In the genomic region with DNA sequence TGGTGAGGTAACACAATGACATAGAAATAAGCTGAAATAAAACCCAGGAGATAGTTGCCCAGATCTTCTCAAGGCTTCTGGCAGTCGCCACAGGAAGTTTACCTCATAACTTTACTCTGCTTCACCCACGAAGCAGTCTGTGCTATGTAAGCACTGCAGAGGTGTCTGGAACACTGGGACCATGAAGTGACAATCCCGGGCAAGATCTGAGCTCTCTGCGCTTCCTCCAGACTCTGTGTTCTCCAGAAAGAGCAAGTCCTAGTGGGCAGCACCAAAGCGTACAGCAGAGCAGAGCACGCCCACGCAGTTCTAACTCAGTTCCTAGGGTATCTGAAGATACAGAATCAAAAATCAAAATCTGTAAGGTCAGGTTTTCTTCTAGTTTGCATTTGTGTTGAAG, we compare ENCODE assay signal across 30 mouse cellular contexts. TPM values are rescaled to one million over a fixed set of nuclear protein-coding genes. Genes with fewer than 3 reads are reported as not detected.
DNase-seq lines count a peak whose midpoint lies in the region; ATAC-seq and TF ChIP-seq lines count a peak whose summit lies in the region.
"Had no signal": no experiment of that assay in that cellular context is flagged by ENCODE, and none has a peak within 500 bp of the region (broad histone marks: within the 10 kb centered on the region; RNA-seq: fewer than 3 reads in every experiment).

No protein-coding gene starts in this region.

- H3K4me3 ChIP-seq in intestine, embryonic 16.5 days (ENCODE audit: low read length), result no peak overlapping the region
- H3K4me3 ChIP-seq in intestine, embryonic 15.5 days (replicated peaks), result no peak overlapping the region
- H3K4me3 ChIP-seq in embryonic fibroblast, embryonic 13.5 days (ENCODE audit: insufficient read depth, low read length), result peak overlapping the region; percentile 14; the same call in 1 of the 2 replicates
- no peak overlapping the region for H3K4me3 ChIP-seq in liver, embryonic 13.5 days (replicated peaks)
- H3K4me3 ChIP-seq in stomach, embryonic 15.5 days (replicated peaks), result 0 out of 2 replicates have a peak overlapping the region, but pooled peaks have one; percentile 8
- H3K4me3 ChIP-seq in midbrain, embryonic 11.5 days (ENCODE audit: low read depth, low read length), result no peak overlapping the region
- H3K4me3 ChIP-seq: embryonic facial prominence, embryonic 12.5 days; forebrain, embryonic 10.5 days; forebrain, embryonic 15.5 days; heart, embryonic 12.5 days; limb, embryonic 10.5 days; limb, embryonic 15.5 days; midbrain, embryonic 10.5 days; myocyte; neural tube, embryonic 12.5 days had no signal

- no peak for DNase-seq in liver, embryonic 13.5 days
- DNase-seq in layer of hippocampus, adult 8-10 months (ENCODE audit: low spot score in 2 of 2), result no peak
- no peak for DNase-seq in midbrain, embryonic 11.5 days (ENCODE audit: low spot score, missing footprints)
- DNase-seq: adrenal gland, postnatal 10 days; cerebellum, adult 11-12 months; cerebellum, adult 9-11 months; embryo, embryonic 11 days; gastrocnemius, postnatal 10 days; heart, postnatal 10 days; kidney, adult 2 months; layer of hippocampus, adult 9-11 months; lung, embryonic 14.5 days; right cerebral cortex, adult 18-20 months; thymus, adult 18-20 months; thymus, postnatal 25 days had no signal

- no peak for ATAC-seq in intestine, embryonic 16.5 days
- no peak for ATAC-seq in intestine, embryonic 15.5 days
- no peak for ATAC-seq in liver, embryonic 13.5 days (ENCODE audit: low read depth)
- no peak for ATAC-seq in stomach, embryonic 15.5 days (ENCODE audit: insufficient read depth, low FRiP score, low read depth)
- no peak for ATAC-seq in midbrain, embryonic 11.5 days (ENCODE audit: low FRiP score)
- ATAC-seq: forebrain, embryonic 15.5 days had no signal

- no peak for TF ChIP-seq POLR2A in embryonic fibroblast, embryonic 13.5 days (IDR thresholded peaks at IDR 0.05; ENCODE audit: low read depth, low read length)

- no peak overlapping the region for H3K9ac ChIP-seq in intestine, embryonic 16.5 days (ENCODE audit: low read depth, low read length)
- no peak overlapping the region for H3K9ac ChIP-seq in intestine, embryonic 15.5 days
- no peak overlapping the region for H3K9ac ChIP-seq in liver, embryonic 13.5 days
- no peak overlapping the region for H3K9ac ChIP-seq in stomach, embryonic 15.5 days
- H3K9ac ChIP-seq in midbrain, embryonic 11.5 days (ENCODE audit: low read length), result no peak overlapping the region
- H3K9ac ChIP-seq: embryonic facial prominence, embryonic 12.5 days; forebrain, embryonic 15.5 days; heart, embryonic 12.5 days; hindbrain, embryonic 14.5 days; limb, embryonic 15.5 days; lung, embryonic 14.5 days; neural tube, embryonic 12.5 days had no signal

- no peak for TF ChIP-seq CTCF in embryonic fibroblast, embryonic 13.5 days (IDR thresholded peaks at IDR 0.05; ENCODE audit: borderline replicate concordance, insufficient read depth, low read length)

- peaks cover 3% of the 10 kb centered on the region; the same call in 1 of the 2 replicates for H3K4me1 ChIP-seq in intestine, embryonic 16.5 days (ENCODE audit: control insufficient read depth, insufficient read depth, low read length)
- peaks cover 6% of the 10 kb centered on the region; the same call in 1 of the 2 replicates for H3K4me1 ChIP-seq in intestine, embryonic 15.5 days (replicated peaks)
- H3K4me1 ChIP-seq in embryonic fibroblast, embryonic 13.5 days (ENCODE audit: control insufficient read depth, insufficient read depth, low read length), result no peaks in the 10 kb centered on the region
- peaks cover 73% of the 10 kb centered on the region for H3K4me1 ChIP-seq in liver, embryonic 13.5 days (replicated peaks)
- peaks cover 4% of the 10 kb centered on the region; the same call in 1 of the 2 replicates for H3K4me1 ChIP-seq in stomach, embryonic 15.5 days
- H3K4me1 ChIP-seq in midbrain, embryonic 11.5 days (ENCODE audit: control insufficient read depth, insufficient read depth, low read length), result peaks cover 7% of the 10 kb centered on the region; the same call in 1 of the 2 replicates

- H3K4me2 ChIP-seq in intestine, embryonic 16.5 days (ENCODE audit: low read depth, low read length), result peak overlapping the region; percentile 47
- H3K4me2 ChIP-seq in intestine, embryonic 15.5 days (replicated peaks), result no peak overlapping the region; the same call in 1 of the 2 replicates
- peak overlapping the region; percentile 42 for H3K4me2 ChIP-seq in liver, embryonic 13.5 days
- 0 out of 2 replicates have a peak overlapping the region, but pooled peaks have one; percentile 11 for H3K4me2 ChIP-seq in stomach, embryonic 15.5 days
- no peak overlapping the region for H3K4me2 ChIP-seq in midbrain, embryonic 11.5 days
- H3K4me2 ChIP-seq: embryonic facial prominence, embryonic 12.5 days; forebrain, embryonic 15.5 days; hindbrain, embryonic 14.5 days; limb, embryonic 15.5 days; lung, embryonic 14.5 days; neural tube, embryonic 12.5 days had no signal

- H3K36me3 ChIP-seq in intestine, embryonic 16.5 days (ENCODE audit: control insufficient read depth, insufficient read depth, low read length), result no peaks in the 10 kb centered on the region
- no peaks in the 10 kb centered on the region for H3K36me3 ChIP-seq in intestine, embryonic 15.5 days
- no peaks in the 10 kb centered on the region for H3K36me3 ChIP-seq in liver, embryonic 13.5 days
- no peaks in the 10 kb centered on the region for H3K36me3 ChIP-seq in stomach, embryonic 15.5 days
- H3K36me3 ChIP-seq in midbrain, embryonic 11.5 days (ENCODE audit: control insufficient read depth, insufficient read depth, low read length), result no peaks in the 10 kb centered on the region
- H3K36me3 ChIP-seq: embryonic facial prominence, embryonic 12.5 days; forebrain, embryonic 10.5 days; forebrain, embryonic 15.5 days; heart, embryonic 12.5 days; limb, embryonic 10.5 days; limb, embryonic 15.5 days; midbrain, embryonic 10.5 days; neural tube, embryonic 12.5 days had no signal

- peaks cover 4% of the 10 kb centered on the region; the same call in 1 of the 2 replicates for H3K27me3 ChIP-seq in intestine, embryonic 16.5 days (replicated peaks; ENCODE audit: control insufficient read depth, insufficient read depth, low read length)
- H3K27me3 ChIP-seq in intestine, embryonic 15.5 days (replicated peaks), result 0 out of 2 replicates have a peak, but pooled peaks cover 9% of the 10 kb centered on the region
- H3K27me3 ChIP-seq in liver, embryonic 13.5 days, result peaks cover 20% of the 10 kb centered on the region
- peaks cover 10% of the 10 kb centered on the region; the same call in 1 of the 2 replicates for H3K27me3 ChIP-seq in stomach, embryonic 15.5 days (replicated peaks)
- H3K27me3 ChIP-seq in midbrain, embryonic 11.5 days (ENCODE audit: control insufficient read depth, insufficient read depth, low read length), result peaks cover 29% of the 10 kb centered on the region

- H3K9me3 ChIP-seq in intestine, embryonic 16.5 days (ENCODE audit: control insufficient read depth, low read length), result no peaks in the 10 kb centered on the region
- no peaks in the 10 kb centered on the region for H3K9me3 ChIP-seq in intestine, embryonic 15.5 days
- no peaks in the 10 kb centered on the region for H3K9me3 ChIP-seq in liver, embryonic 13.5 days (replicated peaks)
- no peaks in the 10 kb centered on the region for H3K9me3 ChIP-seq in stomach, embryonic 15.5 days
- H3K9me3 ChIP-seq in midbrain, embryonic 11.5 days (ENCODE audit: control insufficient read depth, low read length), result no peaks in the 10 kb centered on the region
- H3K9me3 ChIP-seq: embryonic facial prominence, embryonic 12.5 days; forebrain, embryonic 10.5 days; forebrain, embryonic 15.5 days; heart, embryonic 12.5 days; limb, embryonic 10.5 days; limb, embryonic 15.5 days; midbrain, embryonic 10.5 days; neural tube, embryonic 12.5 days had no signal

- 59% methylated on average over 7 of the region's 7 CpGs for WGBS in intestine, embryonic 16.5 days
- 59% methylated on average over 7 of the region's 7 CpGs for WGBS in intestine, embryonic 15.5 days
- WGBS in liver, embryonic 13.5 days (ENCODE audit: insufficient replicate concordance), result 59% methylated on average over 7 of the region's 7 CpGs
- 69% methylated on average over 7 of the region's 7 CpGs for WGBS in stomach, embryonic 15.5 days
- 81% methylated on average over 7 of the region's 7 CpGs for WGBS in midbrain, embryonic 11.5 days

- no peak overlapping the region for H3K27ac ChIP-seq in intestine, embryonic 16.5 days (ENCODE audit: low read length)
- H3K27ac ChIP-seq in intestine, embryonic 15.5 days, result no peak overlapping the region
- no peak overlapping the region for H3K27ac ChIP-seq in embryonic fibroblast, embryonic 13.5 days (ENCODE audit: insufficient read depth, low read length)
- no peak overlapping the region for H3K27ac ChIP-seq in liver, embryonic 13.5 days
- no peak overlapping the region for H3K27ac ChIP-seq in stomach, embryonic 15.5 days
- H3K27ac ChIP-seq in midbrain, embryonic 11.5 days (ENCODE audit: low read depth, low read length), result no peak overlapping the region
- H3K27ac ChIP-seq: embryonic facial prominence, embryonic 12.5 days; forebrain, embryonic 10.5 days; forebrain, embryonic 15.5 days; hindbrain, embryonic 14.5 days; limb, embryonic 10.5 days; limb, embryonic 15.5 days; midbrain, embryonic 10.5 days; neural tube, embryonic 12.5 days had no signal

RNA-seq across cellular contexts. Expression of gene Fam110c, which starts 3.4 kb away (rescaled TPM):
- polyA plus RNA-seq in intestine, embryonic 16.5 days (2015; fragmentation: Nextera tagmentation; extraction: Ambion mirVana), result 10.4 and 11.0 TPM in 2 replicates
- polyA plus RNA-seq in intestine, embryonic 15.5 days (2015; fragmentation: Nextera tagmentation; extraction: Ambion mirVana), result 8.8 and 9.0 TPM in 2 replicates
- polyA plus RNA-seq in embryonic fibroblast, embryonic 13.5 days (2011; ENCODE audit: insufficient read length, low read depth, missing spikeins), result 1.7 and 2.8 TPM in 2 replicates
- 1.5 TPM in 2 replicates for polyA plus RNA-seq in liver, embryonic 13.5 days (2015; fragmentation: Nextera tagmentation; extraction: Ambion mirVana)
- 10.1 and 11.2 TPM in 2 replicates for polyA plus RNA-seq in stomach, embryonic 15.5 days (2015; fragmentation: Nextera tagmentation; extraction: Ambion mirVana)
- total RNA-seq in layer of hippocampus, adult 8-10 months (2022), result under 1 TPM in 2 of 4 experiments, not detected in 2; 0.09 to 0.17 TPM
- polyA plus RNA-seq in midbrain, embryonic 11.5 days (2014; fragmentation: Nextera tagmentation; extraction: Ambion mirVana), result 0.05 and 0.06 TPM in 2 replicates
- total RNA-seq: midbrain, postnatal 0 days had no signal
- polyA plus RNA-seq: forebrain, embryonic 15.5 days; hindbrain, embryonic 14.5 days; neural tube, embryonic 12.5 days had no signal

Comparison
In these comparisons a context has a peak if more than half of its experiments do, and no peak if none do; other contexts are left out.
1. H3K4me2 ChIP-seq: peak in intestine, embryonic 16.5 days (single experiment), liver, embryonic 13.5 days (single experiment) and stomach, embryonic 15.5 days (single experiment); none in intestine, embryonic 15.5 days (single experiment) and midbrain, embryonic 11.5 days (single experiment).
2. H3K4me3 ChIP-seq: peak in embryonic fibroblast, embryonic 13.5 days (single experiment) and stomach, embryonic 15.5 days (single experiment); none in intestine, embryonic 16.5 days (single experiment), intestine, embryonic 15.5 days (single experiment), liver, embryonic 13.5 days (single experiment) and midbrain, embryonic 11.5 days (single experiment).